Mouse (Mus musculus) lung, postnatal 10 days (tissue): ENCODE results near the gene Dhx9.
"Not testable (repeated sequence)": the region's sequence is repeated elsewhere in the genome, so short reads cannot be mapped to it uniquely, and the experiment has no call there.

ENCODE experiments used
- DNase-seq: peaks from one replicate; pipeline ENCODE4 v3.0.0; 2021

Dhx9 gene

DNA sequence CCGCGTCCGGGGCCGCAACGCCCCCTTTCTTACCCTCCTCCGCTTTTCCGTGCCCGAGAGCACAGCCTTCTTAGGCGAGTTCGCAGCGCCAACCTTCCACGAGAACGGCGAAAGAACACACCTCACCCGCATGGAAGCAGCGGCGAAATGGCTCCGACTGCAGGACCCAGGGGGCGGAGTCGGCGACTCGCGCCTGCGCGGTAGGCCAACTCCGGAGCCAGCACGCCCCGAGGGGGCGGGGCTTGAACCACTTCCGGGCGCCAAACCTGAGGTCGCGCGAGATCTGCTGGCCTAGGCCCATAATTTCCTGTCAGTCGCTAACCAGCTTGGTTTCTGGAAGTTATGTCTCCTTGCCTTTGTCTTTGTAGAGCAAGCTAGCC, at the start of gene Dhx9:
TSS of gene Dhx9 (minus strand) at position 161 of the 380 bp plus-strand sequence.
- peak; percentile 99 for DNase-seq

GRCm38 (mm10) chr1:153535611-153536010, 48.2 kb upstream of the Dhx9 start:
- peak; percentile 37 for DNase-seq

- not testable (repeated sequence) for DNase-seq
These were observed 45.4 kb upstream of the Dhx9 start for GRCm38 (mm10) chr1:153532896-153533295.

GRCm38 (mm10) chr1:153532234-153532841, 44.9 kb upstream of the Dhx9 start:
- DNase-seq, result peak; percentile 28

- DNase-seq, result no peak
These were observed 44.3 kb upstream of the Dhx9 start for GRCm38 (mm10) chr1:153531677-153532233.

- no peak for DNase-seq
These were observed 34.7 kb upstream of the Dhx9 start for GRCm38 (mm10) chr1:153522116-153522515.

GRCm38 (mm10) chr1:153515368-153515767, 27.9 kb upstream of the Dhx9 start:
- DNase-seq, result no peak

- no peak for DNase-seq
These were observed 23.0 kb upstream of the Dhx9 start for GRCm38 (mm10) chr1:153510330-153511009.

DNA sequence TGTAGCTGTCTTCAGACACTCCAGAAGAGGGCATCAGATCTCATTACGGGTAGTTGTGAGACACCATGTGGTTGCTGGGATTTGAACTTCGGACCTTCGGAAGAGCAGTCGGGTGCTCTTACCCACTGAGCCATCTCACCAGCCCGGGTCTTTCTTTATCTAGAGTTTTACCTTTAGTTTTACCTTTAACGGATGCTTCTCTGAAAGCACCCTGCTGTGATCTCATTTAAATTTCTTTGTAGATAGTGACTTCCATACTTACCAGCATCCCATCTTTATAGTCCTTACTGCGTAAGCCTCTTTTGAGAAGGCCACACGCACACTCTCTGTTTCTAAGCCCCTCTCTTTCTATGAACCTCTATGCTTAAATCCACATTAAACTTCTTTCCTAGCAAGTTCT, 22.1 kb upstream of the Dhx9 start:
- not testable (repeated sequence) for DNase-seq

- DNase-seq, result no peak
These were observed 21.6 kb upstream of the Dhx9 start for GRCm38 (mm10) chr1:153509012-153509411.

DNA sequence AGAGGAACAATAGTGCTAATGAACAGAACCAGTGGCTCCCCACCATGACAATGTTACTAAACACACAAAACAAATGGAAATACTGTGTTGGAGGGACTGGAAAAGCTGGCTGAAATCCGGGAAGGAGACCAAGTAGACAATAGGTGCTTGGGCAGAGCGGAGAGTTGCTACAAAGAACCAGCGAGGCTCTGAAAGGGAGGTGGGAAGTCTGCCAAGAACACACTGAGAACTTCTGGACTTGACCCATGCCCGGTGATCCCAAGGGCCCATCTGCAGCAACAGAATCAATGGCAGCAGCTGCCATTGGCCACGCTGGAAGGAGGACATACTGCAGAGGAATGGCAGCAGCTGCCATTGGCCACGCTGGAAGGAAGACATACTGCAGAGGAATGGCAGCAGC, 18.8 kb upstream of the Dhx9 start:
- peak; percentile 21 for DNase-seq

- peak; percentile 27 for DNase-seq
These were observed 14.3 kb upstream of the Dhx9 start for GRCm38 (mm10) chr1:153501644-153502321.

DNA sequence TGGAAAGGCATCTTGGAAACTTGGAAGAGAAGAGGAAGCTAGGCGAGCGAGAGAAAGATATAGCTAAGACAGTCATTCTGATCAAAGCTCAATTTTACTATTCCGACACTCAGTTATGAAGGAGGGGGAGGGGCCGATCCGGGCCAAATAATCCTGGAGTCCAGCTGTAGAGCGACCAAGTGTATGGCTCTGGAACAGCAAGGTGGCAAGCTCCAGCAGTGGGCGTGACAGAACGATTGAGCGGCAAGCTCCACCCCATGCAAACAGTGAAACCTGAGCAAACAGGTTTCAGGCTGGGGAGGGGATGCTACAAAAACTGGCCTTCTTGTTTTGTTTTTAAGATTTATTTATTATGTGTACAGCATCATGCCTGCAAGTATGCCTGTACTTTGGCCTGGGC, 12.6 kb upstream of the Dhx9 start:
- no peak for DNase-seq

- DNase-seq, result no peak
These were observed 8.6 kb upstream of the Dhx9 start for GRCm38 (mm10) chr1:153496030-153496429.

DNA sequence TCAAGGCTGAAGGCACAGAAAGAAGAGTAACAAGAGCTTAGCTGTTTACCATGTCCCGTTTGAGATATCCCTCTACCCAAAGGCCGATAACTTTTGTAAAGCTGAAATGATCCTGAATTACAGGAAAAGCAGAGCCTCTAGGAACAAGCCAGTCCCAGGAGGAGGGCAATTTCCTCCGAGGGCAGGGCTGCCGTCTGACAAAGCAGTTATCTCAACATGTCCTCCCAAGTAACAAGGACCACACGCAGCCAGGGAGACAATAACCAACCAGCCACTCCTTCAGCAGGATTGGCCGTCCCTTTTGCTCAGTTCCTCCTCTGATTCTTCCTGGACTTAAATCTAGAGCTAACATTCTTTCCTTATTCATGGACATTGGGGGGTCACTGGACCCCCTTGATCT, 6.5 kb upstream of the Dhx9 start:
- no peak for DNase-seq

- no peak for DNase-seq
These were observed 5.9 kb upstream of the Dhx9 start for GRCm38 (mm10) chr1:153493338-153493737.

DNA sequence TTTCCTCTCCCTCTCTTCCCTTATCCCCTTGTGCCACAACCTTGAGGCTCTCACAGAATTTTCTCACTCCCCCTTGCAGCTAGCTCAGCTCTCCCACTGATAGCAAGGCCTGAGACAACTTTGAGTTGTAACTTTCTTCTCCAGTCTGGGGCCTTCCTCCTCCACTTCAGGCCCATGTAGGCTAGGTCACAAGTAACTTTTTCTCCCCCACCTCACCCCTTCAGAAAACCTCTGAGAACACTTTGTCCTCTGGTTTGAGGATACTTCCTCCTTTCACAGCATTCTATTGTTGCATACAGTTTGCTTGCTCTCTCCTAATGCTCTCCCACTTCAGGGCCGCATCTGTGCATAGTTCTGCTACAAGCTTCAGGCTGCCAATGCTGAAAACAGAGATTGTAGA, 4.4 kb upstream of the Dhx9 start:
- DNase-seq, result no peak

DNA sequence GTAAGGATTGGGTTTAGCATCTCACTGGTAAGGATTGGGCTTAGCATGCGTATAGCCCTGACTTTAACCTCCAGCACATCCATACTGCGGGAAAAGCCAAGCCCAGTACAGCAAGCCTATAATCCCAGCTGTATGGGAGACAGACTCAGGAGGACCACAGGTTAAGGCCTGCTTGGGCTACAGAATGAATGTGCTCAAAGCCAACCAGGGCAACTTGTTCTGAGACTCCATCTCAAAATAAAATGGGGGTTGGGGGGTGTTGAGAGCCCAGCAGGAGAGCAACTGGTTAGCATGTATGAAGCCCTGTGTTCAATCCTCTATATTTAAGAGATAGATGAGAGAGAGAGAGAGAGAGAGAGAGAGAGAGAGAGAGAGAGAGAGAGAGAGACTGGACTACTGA, 3.9 kb upstream of the Dhx9 start:
- no peak for DNase-seq

DNA sequence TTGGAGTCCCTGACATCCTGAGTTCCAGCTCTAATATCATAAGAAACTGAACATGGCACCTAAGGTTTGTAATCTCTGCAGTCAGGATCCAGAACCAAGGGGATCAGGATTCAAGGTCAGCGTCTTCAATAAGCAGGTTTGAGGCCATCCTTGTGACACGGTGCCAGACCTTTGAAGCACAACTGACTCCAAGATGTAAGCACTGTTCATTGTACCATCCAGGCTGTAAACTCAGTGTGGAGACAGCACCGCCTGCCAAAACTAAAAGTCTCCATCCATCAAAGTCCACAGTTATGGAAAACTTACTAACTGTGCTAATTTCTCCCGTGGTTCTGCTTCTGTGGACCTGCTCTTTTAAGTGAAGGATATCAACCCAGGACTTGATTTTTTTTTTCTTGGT, 2.5 kb upstream of the Dhx9 start:
- DNase-seq, result no peak

DNA sequence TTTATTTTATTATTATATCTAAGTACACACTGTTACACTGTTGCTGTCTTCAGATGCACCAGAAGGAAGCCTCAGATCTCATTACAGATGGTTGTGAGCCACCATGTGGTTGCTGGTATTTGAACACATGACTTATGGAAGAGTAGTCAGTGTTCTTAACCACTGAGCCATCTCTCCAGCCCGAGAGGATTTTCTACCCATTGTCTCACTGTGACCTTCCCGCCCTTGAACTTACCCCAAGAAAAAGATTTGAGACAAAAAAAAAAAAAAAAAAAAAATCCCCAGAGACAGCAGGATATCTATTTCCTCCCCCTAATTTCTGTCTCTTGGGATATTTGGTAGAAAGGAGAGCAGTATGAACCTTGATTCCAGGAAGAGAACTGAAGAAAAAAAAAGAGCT, 2.1 kb upstream of the Dhx9 start:
- DNase-seq, result no peak

- DNase-seq, result peak; percentile 29
These were observed 1.7 kb upstream of the Dhx9 start for GRCm38 (mm10) chr1:153489132-153489531.

DNA sequence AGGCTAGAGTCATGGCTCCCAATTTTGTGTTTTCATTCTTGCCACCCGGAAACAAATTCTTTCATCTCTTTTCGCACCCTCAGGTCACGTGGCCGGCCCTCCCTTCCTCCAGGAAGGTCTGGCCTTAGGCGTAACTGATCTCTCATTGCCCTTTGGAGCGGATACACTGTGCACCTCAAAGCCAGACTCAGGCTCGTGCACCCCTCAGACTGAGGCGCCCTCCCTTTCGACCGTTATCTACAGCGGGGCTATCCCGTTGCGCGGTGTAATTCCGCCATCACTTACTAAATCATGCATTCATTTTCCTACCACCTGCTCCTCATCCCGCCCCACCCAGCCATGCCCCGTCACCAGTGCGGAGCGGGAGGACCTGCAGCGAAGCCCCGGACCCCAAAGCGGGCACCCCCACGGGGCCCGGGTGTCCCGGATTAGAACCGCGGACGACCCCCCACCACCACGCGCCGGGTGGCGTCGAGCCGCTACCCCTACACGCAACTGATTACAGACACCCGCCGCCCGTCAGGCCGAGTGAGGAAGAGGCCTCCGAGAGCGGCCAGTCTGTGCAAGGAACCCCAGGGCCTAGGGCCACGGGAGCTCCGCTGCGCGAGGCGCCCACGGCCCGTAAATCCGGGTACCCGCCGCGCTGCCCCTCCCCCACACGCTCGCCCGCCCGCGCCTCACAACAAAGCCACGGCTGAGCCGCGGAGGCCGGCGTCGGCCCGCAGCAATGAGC, 527 bp downstream of the Dhx9 start:
- DNase-seq, result peak; percentile 69

DNA sequence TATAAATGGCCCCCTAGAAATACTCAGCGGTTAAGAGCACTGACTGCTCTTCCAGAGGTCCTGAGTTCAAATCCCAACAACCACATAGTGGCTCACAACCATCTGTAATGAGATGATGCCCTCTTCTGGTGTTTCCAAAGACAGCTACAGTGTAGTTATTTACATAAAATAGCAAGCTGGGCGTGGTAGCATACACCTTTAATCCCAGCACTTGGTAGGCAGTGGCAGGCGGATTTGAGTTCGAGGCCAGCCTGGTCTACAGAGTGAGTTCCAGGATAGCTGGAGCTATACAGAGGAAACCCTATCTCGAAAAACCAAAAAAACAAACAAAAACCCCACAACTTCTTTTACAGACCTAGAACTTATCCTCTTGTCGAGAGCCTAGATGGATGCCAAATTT, 1.3 kb downstream of the Dhx9 start:
- not testable (repeated sequence) for DNase-seq
